Mouse (Mus musculus): ENCODE data around the gene Mettl21e. TPM values are rescaled to one million over a fixed set of nuclear protein-coding genes. Genes with fewer than 3 reads are reported as not detected.

Gene Mettl21e
- polyA plus RNA-seq, 1 experiment from 2014 or later = not detected

DNA sequence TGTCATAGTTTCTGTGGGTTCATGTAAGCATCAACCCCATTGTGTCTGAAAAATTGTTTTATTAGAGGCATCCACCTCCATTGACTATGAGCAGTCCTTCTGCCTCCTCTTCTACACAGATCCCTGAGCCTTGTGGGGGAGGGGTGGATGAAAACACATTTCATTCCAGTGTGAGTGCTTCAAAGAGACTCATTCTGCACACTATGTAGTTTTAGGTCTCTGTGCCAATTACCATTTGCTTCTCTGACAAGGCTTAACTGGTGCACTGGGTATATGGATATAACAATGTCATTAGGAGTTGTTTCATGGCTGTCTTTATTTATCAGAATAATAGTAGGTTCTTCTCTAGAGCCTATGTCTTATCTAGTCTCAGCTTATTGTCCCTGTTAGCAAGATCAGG is 32.4 kb downstream of the Mettl21e start:
- H3K4me3 ChIP-seq = no peak overlapping the region
- ATAC-seq (ENCODE audit: low FRiP score) = no peak
- H3K4me2 ChIP-seq = no peak overlapping the region
- H3K9me3 ChIP-seq = no peaks in the 10 kb centered on the region
- no peak overlapping the region for H3K9ac ChIP-seq
- H3K27me3 ChIP-seq = no peaks in the 10 kb centered on the region
- peaks cover 11% of the 10 kb centered on the region for H3K36me3 ChIP-seq
- H3K27ac ChIP-seq = no peak overlapping the region
- H3K4me1 ChIP-seq (replicated peaks) = no peaks in the 10 kb centered on the region

DNA sequence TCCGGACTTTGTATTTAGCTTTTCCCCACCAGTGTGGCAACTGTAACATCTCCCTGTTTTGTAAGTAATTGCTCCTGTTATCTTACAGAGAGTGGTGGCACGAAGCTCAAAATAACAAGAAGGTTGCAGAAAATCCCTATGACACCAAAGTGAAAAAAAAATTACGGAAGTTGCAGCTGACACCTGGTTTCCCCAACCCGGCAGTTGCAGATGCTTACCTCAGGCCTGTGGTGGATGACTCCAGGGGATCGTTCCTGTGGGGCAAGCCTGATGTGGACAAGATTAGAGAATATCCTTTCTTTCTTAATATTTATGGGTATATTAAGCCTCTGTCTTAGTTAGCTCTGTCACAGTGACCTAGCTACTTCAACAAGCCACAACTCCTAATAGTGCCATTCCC is 40.7 kb downstream of the Mettl21e start:
- no peak overlapping the region for H3K4me2 ChIP-seq
- peaks cover 76% of the 10 kb centered on the region for H3K36me3 ChIP-seq
- H3K27me3 ChIP-seq = no peaks in the 10 kb centered on the region
- H3K4me3 ChIP-seq = no peak overlapping the region
- no peak for ATAC-seq (ENCODE audit: low FRiP score)
- no peaks in the 10 kb centered on the region for H3K9me3 ChIP-seq
- WGBS = 97% methylated on average over 5 of the region's 5 CpGs
- H3K9ac ChIP-seq = no peak overlapping the region
- no peaks in the 10 kb centered on the region for H3K4me1 ChIP-seq (replicated peaks)
- no peak overlapping the region for H3K27ac ChIP-seq

DNA sequence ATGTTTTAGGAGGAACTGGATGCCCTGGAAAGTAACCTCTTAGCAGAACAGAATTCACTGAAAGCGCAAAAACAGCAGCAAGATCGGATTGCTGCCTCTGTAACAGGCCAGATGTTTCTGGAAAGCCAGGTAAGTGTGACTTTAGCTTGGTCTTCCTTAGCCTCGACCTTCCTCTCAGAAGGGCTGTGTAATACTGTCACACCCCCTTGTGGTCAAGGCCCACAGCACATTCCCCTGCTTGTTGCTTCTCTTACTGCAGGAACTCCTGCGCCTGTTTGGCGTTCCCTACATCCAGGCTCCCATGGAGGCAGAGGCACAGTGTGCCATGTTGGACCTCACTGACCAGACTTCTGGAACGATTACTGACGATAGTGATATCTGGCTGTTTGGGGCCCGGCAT is 44.9 kb downstream of the Mettl21e start:
- H3K36me3 ChIP-seq = peaks cover 85% of the 10 kb centered on the region
- no peaks in the 10 kb centered on the region for H3K27me3 ChIP-seq
- H3K27ac ChIP-seq = no peak overlapping the region
- H3K9me3 ChIP-seq = peaks cover 8% of the 10 kb centered on the region; the same call in 1 of the 2 replicates
- WGBS = 88% methylated on average over 8 of the region's 8 CpGs
- H3K4me1 ChIP-seq (replicated peaks) = no peaks in the 10 kb centered on the region
- ATAC-seq (ENCODE audit: low FRiP score) = no peak
- no peak overlapping the region for H3K9ac ChIP-seq
- no peak overlapping the region for H3K4me3 ChIP-seq
- H3K4me2 ChIP-seq = no peak overlapping the region

DNA sequence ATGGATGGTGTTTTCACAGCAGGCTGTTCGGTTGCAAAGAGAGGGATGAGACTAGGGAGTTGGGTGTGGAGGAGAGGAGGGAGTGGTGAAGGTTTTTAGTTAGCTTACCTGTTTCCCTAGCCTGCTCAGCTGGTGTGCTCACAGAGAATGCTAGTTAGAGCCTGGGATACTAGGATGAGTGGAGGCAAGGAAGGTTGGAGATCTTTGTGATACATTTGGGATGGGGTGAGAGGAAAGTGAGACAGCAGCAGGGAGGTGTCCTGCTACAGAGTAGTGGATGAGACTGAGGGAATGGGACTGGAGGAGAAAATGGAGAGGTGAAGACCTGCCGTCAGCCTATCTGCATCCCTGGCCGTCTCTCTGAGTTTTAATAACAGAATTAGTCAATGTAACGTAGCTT is 46.1 kb downstream of the Mettl21e start:
- no peak overlapping the region for H3K27ac ChIP-seq
- no peaks in the 10 kb centered on the region for H3K27me3 ChIP-seq
- no peak for ATAC-seq (ENCODE audit: low FRiP score)
- peaks cover 8% of the 10 kb centered on the region; the same call in 1 of the 2 replicates for H3K9me3 ChIP-seq
- H3K36me3 ChIP-seq = peaks cover 88% of the 10 kb centered on the region
- 95% methylated on average over 4 of the region's 4 CpGs for WGBS
- no peak overlapping the region for H3K4me2 ChIP-seq
- no peak overlapping the region for H3K4me3 ChIP-seq
- H3K9ac ChIP-seq = no peak overlapping the region
- H3K4me1 ChIP-seq (replicated peaks) = no peaks in the 10 kb centered on the region

GRCm38 (mm10) chr1:44167859-44168383 is 50.8 kb downstream of the Mettl21e start:
- ATAC-seq (ENCODE audit: low FRiP score) = no peak
- no peaks in the 10 kb centered on the region for H3K27me3 ChIP-seq
- no peak overlapping the region for H3K9ac ChIP-seq
- H3K4me3 ChIP-seq = no peak overlapping the region
- peaks cover 84% of the 10 kb centered on the region for H3K36me3 ChIP-seq
- no peaks in the 10 kb centered on the region for H3K4me1 ChIP-seq (replicated peaks)
- 96% methylated on average over 3 of the region's 3 CpGs for WGBS
- H3K9me3 ChIP-seq = peaks cover 8% of the 10 kb centered on the region; the same call in 1 of the 2 replicates
- no peak overlapping the region for H3K27ac ChIP-seq
- H3K4me2 ChIP-seq = no peak overlapping the region

DNA sequence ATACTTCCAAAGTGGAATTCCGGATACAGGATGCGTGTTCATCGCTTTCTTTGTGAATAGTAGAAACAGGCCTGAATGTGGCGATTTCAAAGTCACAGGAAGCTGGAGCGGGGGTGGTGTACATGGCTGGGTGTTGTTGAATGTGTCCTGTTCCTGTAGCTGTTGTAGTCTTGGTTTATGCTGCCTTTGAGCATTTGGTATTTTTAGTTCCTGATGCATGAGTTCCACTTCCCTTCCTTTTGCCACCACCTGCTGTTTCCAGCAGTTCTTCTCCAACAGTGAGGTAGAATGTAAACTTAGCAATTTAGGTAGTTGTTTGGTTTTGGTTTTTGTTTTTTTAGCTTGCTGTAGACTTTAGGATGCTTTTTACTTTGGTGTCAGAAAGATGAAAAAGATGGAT is 56.4 kb downstream of the Mettl21e start:
- H3K4me2 ChIP-seq = no peak overlapping the region
- no peaks in the 10 kb centered on the region for H3K4me1 ChIP-seq (replicated peaks)
- H3K4me3 ChIP-seq = no peak overlapping the region
- peaks cover 87% of the 10 kb centered on the region for H3K36me3 ChIP-seq
- H3K27ac ChIP-seq = no peak overlapping the region
- no peak overlapping the region for H3K9ac ChIP-seq
- H3K27me3 ChIP-seq = no peaks in the 10 kb centered on the region
- no peaks in the 10 kb centered on the region for H3K9me3 ChIP-seq
- ATAC-seq (ENCODE audit: low FRiP score) = no peak
- WGBS = 94% methylated on average over 5 of the region's 5 CpGs

DNA sequence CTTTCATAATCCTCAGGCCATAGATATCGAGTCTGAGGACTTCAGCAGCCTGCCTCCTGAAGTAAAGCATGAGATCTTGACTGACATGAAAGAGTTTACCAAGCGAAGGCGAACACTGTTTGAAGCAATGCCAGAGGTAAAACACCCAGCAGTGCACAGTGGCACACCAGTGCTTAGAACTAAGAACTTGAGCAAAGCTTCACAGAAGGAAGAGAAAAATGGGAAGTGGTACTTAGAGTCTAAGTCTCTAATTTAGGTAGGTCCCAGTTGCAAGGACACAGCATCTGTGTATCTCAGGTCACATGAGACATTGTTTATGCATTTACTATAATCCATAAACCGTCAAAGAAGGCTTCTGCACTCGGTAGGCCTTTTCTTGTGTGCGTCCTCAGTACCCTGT is 56.9 kb downstream of the Mettl21e start:
- H3K4me1 ChIP-seq (replicated peaks) = no peaks in the 10 kb centered on the region
- no peak for ATAC-seq (ENCODE audit: low FRiP score)
- WGBS = 94% methylated on average over 6 of the region's 6 CpGs
- H3K4me3 ChIP-seq = no peak overlapping the region
- H3K27me3 ChIP-seq = no peaks in the 10 kb centered on the region
- H3K4me2 ChIP-seq = no peak overlapping the region
- no peak overlapping the region for H3K27ac ChIP-seq
- peaks cover 81% of the 10 kb centered on the region for H3K36me3 ChIP-seq
- no peak overlapping the region for H3K9ac ChIP-seq
- no peaks in the 10 kb centered on the region for H3K9me3 ChIP-seq

- H3K36me3 ChIP-seq = peaks cover 52% of the 10 kb centered on the region
- no peak overlapping the region for H3K27ac ChIP-seq
- no peak overlapping the region for H3K9ac ChIP-seq
- H3K9me3 ChIP-seq = no peaks in the 10 kb centered on the region
- H3K4me1 ChIP-seq (replicated peaks) = no peaks in the 10 kb centered on the region
- WGBS = 86% methylated on average over 6 of the region's 6 CpGs
- no peak overlapping the region for H3K4me2 ChIP-seq
- no peak for ATAC-seq (ENCODE audit: low FRiP score)
- no peak overlapping the region for H3K4me3 ChIP-seq
- H3K27me3 ChIP-seq = no peaks in the 10 kb centered on the region
Observed at GRCm38 (mm10) chr1:44158317-44158716, 60.4 kb downstream of the Mettl21e start.

DNA sequence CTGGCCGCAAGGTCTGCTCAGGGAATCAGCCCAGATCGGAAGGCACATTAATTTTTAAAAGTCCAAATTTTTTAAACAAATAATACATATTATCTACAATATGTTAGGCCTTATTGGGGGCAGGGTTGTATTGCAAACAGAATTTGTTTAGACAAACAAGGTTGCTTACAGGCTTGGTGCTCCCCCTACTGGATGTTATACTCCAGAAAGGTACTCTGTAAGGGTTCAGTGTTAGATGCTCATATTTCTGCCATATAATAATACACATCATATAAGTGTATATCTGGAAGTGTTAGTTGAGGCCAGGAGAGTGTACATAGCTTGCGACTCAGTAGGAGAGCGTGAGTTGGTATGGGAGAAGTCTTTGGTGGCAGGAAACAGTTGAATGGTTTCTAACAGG is 63.5 kb downstream of the Mettl21e start:
- Histone ChIP-seq H3K9ac (no peak overlapping the region), H3K4me2 (no peak overlapping the region), H3K27me3 (no peaks in the 10 kb centered on the region), H3K9me3 (no peaks in the 10 kb centered on the region), H3K36me3 (peaks cover 27% of the 10 kb centered on the region), H3K27ac (no peak overlapping the region), H3K4me3 (no peak overlapping the region), H3K4me1 (replicated peaks) (no peaks in the 10 kb centered on the region)
- WGBS = 95% methylated on average over 4 of the region's 4 CpGs
- no peak for ATAC-seq (ENCODE audit: low FRiP score)

Other genes starting within 250 kb of the Mettl21e start
- gene Mettl21c, start 198.9 kb downstream of the Mettl21e start, polyA plus RNA-seq (2015; fragmentation: Nextera tagmentation; extraction: Ambion mirVana) = 1.3 and 1.4 TPM in 2 replicates
- gene Gm8251, start 157.0 kb downstream of the Mettl21e start, polyA plus RNA-seq (2015; fragmentation: Nextera tagmentation; extraction: Ambion mirVana) = 0.06 and 0.09 TPM in 2 replicates
- gene Tex30, start 116.5 kb downstream of the Mettl21e start, polyA plus RNA-seq (2015; fragmentation: Nextera tagmentation; extraction: Ambion mirVana) = 51.7 and 56.6 TPM in 2 replicates
- 29.2 and 30.1 TPM in 2 replicates for gene Kdelc1, start 100.2 kb downstream of the Mettl21e start, polyA plus RNA-seq (2015; fragmentation: Nextera tagmentation; extraction: Ambion mirVana)
- 31.9 and 32.1 TPM in 2 replicates for gene Bivm, start 100.0 kb downstream of the Mettl21e start, polyA plus RNA-seq (2015; fragmentation: Nextera tagmentation; extraction: Ambion mirVana)
- 32.5 and 36.7 TPM in 2 replicates for gene Ercc5, start 71.2 kb downstream of the Mettl21e start, polyA plus RNA-seq (2015; fragmentation: Nextera tagmentation; extraction: Ambion mirVana)